Mouse (Mus musculus): ENCODE data around the gene Exoc6b. TPM values are rescaled to one million over a fixed set of nuclear protein-coding genes. Genes with fewer than 3 reads are reported as not detected.

Exoc6b gene
- polyA plus RNA-seq, 1 experiment = 9.3 TPM

- Histone ChIP-seq H3ac (ENCODE audit: control insufficient read depth, insufficient read length) (no peak overlapping the region), H3K79me2 (ENCODE audit: control insufficient read depth, insufficient read depth) (no peaks in the 10 kb centered on the region), H3K36me3 (ENCODE audit: control insufficient read depth, insufficient read depth) (no peaks in the 10 kb centered on the region), H3K4me3 (no peak overlapping the region), H3K4me2 (ENCODE audit: low read depth) (no peak overlapping the region), H3K27me3 (ENCODE audit: control insufficient read depth, insufficient read depth, insufficient read length) (no peaks in the 10 kb centered on the region)
- TF ChIP-seq TCF12 (IDR thresholded peaks at IDR 0.05; ENCODE audit: insufficient read depth, poor library complexity, severe bottlenecking) = no peak
- TF ChIP-seq E2F4 (IDR thresholded peaks at IDR 0.05; ENCODE audit: insufficient read depth) = no peak
- no peak for TF ChIP-seq POLR2AphosphoS2 (IDR thresholded peaks at IDR 0.05; ENCODE audit: insufficient read length, low read depth)
- no peak for TF ChIP-seq SRF (IDR thresholded peaks at IDR 0.05; ENCODE audit: control insufficient read depth, insufficient read length, low read depth)
- no peak for TF ChIP-seq CEBPB (IDR thresholded peaks at IDR 0.05; ENCODE audit: insufficient read depth, poor library complexity, severe bottlenecking)
Observed at GRCm38 (mm10) chr6:84631588-84631987, 437.7 kb downstream of the Exoc6b start.

DNA sequence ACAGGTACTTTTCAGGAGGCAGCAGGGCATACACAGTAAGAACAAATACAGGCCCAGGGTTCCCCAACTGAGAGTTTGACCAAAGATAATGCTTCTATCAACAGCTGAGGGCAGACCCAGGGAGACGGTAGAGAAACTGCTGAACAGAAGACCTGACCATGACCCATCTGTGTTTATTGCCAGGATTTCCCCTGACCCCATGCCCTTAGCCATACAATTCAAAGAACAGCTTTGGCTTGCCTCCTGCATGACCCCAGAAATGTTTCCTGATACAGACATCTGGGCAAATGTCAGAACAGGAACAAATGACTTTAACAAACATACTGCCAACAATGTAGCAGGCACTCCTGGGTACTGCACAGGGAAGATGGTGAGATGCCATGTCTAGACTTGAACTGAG lies 439.0 kb downstream of the Exoc6b start:
- no peak for TF ChIP-seq MYOD1 (IDR thresholded peaks at IDR 0.05; ENCODE audit: control insufficient read depth in 1 of 3, insufficient read length in 2 of 3, low read depth in 2 of 3)
- TF ChIP-seq TCF3 (IDR thresholded peaks at IDR 0.05; ENCODE audit: insufficient read length, low read depth) = no peak
- no peak for TF ChIP-seq CEBPB (IDR thresholded peaks at IDR 0.05; ENCODE audit: insufficient read depth, poor library complexity, severe bottlenecking)
- TF ChIP-seq E2F4 (IDR thresholded peaks at IDR 0.05; ENCODE audit: insufficient read depth) = no peak
- TF ChIP-seq REST (IDR thresholded peaks at IDR 0.05; ENCODE audit: insufficient read depth, insufficient read length) = no peak
- TF ChIP-seq POLR2A (IDR thresholded peaks at IDR 0.05; ENCODE audit: insufficient read length, low read depth) = no peak
- no peak for TF ChIP-seq SRF (IDR thresholded peaks at IDR 0.05; ENCODE audit: control insufficient read depth, insufficient read length, low read depth)
- no peak for TF ChIP-seq TCF12 (IDR thresholded peaks at IDR 0.05; ENCODE audit: insufficient read depth, poor library complexity, severe bottlenecking)
- no peak for TF ChIP-seq USF1 (IDR thresholded peaks at IDR 0.05; ENCODE audit: low read depth)
- TF ChIP-seq POLR2AphosphoS2 (IDR thresholded peaks at IDR 0.05; ENCODE audit: insufficient read length, low read depth) = no peak
- no peak for TF ChIP-seq MAX (IDR thresholded peaks at IDR 0.05; ENCODE audit: low read depth)
- TF ChIP-seq MYOG (IDR thresholded peaks at IDR 0.05; ENCODE audit: control insufficient read depth in 1 of 3, insufficient read depth in 1 of 3, insufficient read length in 2 of 3, low read depth in 2 of 3) = no peak
- no peaks in the 10 kb centered on the region for H3K27me3 ChIP-seq (ENCODE audit: control insufficient read depth, insufficient read depth, insufficient read length)
- no peak overlapping the region for H3K4me3 ChIP-seq

GRCm38 (mm10) chr6:84628831-84629230 lies 440.5 kb downstream of the Exoc6b start:
- Histone ChIP-seq H3ac (ENCODE audit: control insufficient read depth, insufficient read length) (no peak overlapping the region), H3K4me3 (no peak overlapping the region), H3K27me3 (ENCODE audit: control insufficient read depth, insufficient read depth, insufficient read length) (no peaks in the 10 kb centered on the region), H3K79me2 (ENCODE audit: control insufficient read depth, insufficient read depth) (no peaks in the 10 kb centered on the region), H3K4me2 (ENCODE audit: low read depth) (no peak overlapping the region), H3K36me3 (ENCODE audit: control insufficient read depth, insufficient read depth) (no peaks in the 10 kb centered on the region)
- TF ChIP-seq POLR2AphosphoS2 (IDR thresholded peaks at IDR 0.05; ENCODE audit: insufficient read length, low read depth) (no peak), POLR2A (IDR thresholded peaks at IDR 0.05; ENCODE audit: insufficient read length, low read depth) (no peak), MYOD1 (IDR thresholded peaks at IDR 0.05; ENCODE audit: control insufficient read depth in 1 of 3, insufficient read length in 2 of 3, low read depth in 2 of 3) (no peak), REST (IDR thresholded peaks at IDR 0.05; ENCODE audit: insufficient read depth, insufficient read length) (no peak), MAX (IDR thresholded peaks at IDR 0.05; ENCODE audit: low read depth) (no peak), TCF12 (IDR thresholded peaks at IDR 0.05; ENCODE audit: insufficient read depth, poor library complexity, severe bottlenecking) (no peak), USF1 (IDR thresholded peaks at IDR 0.05; ENCODE audit: low read depth) (no peak), CEBPB (IDR thresholded peaks at IDR 0.05; ENCODE audit: insufficient read depth, poor library complexity, severe bottlenecking) (no peak), TCF3 (IDR thresholded peaks at IDR 0.05; ENCODE audit: insufficient read length, low read depth) (no peak), E2F4 (IDR thresholded peaks at IDR 0.05; ENCODE audit: insufficient read depth) (no peak), SRF (IDR thresholded peaks at IDR 0.05; ENCODE audit: control insufficient read depth, insufficient read length, low read depth) (no peak), MYOG (IDR thresholded peaks at IDR 0.05; ENCODE audit: control insufficient read depth in 1 of 3, insufficient read depth in 1 of 3, insufficient read length in 2 of 3, low read depth in 2 of 3) (no peak)

More for the DNA sequence above, 439.0 kb downstream of the Exoc6b start:
- Histone ChIP-seq H3ac (ENCODE audit: control insufficient read depth, insufficient read length) (no peak overlapping the region), H3K36me3 (ENCODE audit: control insufficient read depth, insufficient read depth) (no peaks in the 10 kb centered on the region), H3K79me2 (ENCODE audit: control insufficient read depth, insufficient read depth) (no peaks in the 10 kb centered on the region), H3K4me2 (ENCODE audit: low read depth) (no peak overlapping the region)

- H3K79me2 ChIP-seq (ENCODE audit: control insufficient read depth, insufficient read depth) = no peaks in the 10 kb centered on the region
- TF ChIP-seq CEBPB (IDR thresholded peaks at IDR 0.05; ENCODE audit: insufficient read depth, poor library complexity, severe bottlenecking) (no peak), MYOD1 (IDR thresholded peaks at IDR 0.05; ENCODE audit: control insufficient read depth in 1 of 3, insufficient read length in 2 of 3, low read depth in 2 of 3) (no peak), TCF12 (IDR thresholded peaks at IDR 0.05; ENCODE audit: insufficient read depth, poor library complexity, severe bottlenecking) (no peak)
- no peak overlapping the region for H3K4me3 ChIP-seq
- no peak overlapping the region for H3ac ChIP-seq (ENCODE audit: control insufficient read depth, insufficient read length)
- H3K4me2 ChIP-seq (ENCODE audit: low read depth) = no peak overlapping the region
- no peaks in the 10 kb centered on the region for H3K27me3 ChIP-seq (ENCODE audit: control insufficient read depth, insufficient read depth, insufficient read length)
- no peaks in the 10 kb centered on the region for H3K36me3 ChIP-seq (ENCODE audit: control insufficient read depth, insufficient read depth)
Observed at GRCm38 (mm10) chr6:84626398-84626797, 442.9 kb downstream of the Exoc6b start.

DNA sequence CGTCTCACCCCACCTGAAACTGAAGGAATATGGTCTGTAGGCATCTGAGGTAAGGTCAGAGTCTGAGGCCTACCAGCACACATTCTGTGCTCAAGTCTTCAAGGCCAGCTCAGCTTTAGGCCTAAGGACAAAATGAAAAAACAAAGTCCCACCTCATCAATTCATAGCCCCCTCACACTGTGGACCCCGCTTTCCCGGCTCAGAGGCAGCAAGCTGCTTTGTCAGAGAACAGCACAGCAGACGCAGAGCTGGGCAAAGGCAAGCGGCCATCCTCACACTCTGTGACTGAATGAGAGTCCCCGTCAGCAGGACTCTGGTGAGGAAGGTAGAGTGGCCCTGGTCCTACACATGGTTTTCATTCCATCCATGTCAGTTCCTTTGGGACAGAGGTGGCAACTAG lies 450.1 kb downstream of the Exoc6b start:
- Histone ChIP-seq H3K36me3 (ENCODE audit: control insufficient read depth, insufficient read depth) (peaks cover 5% of the 10 kb centered on the region), H3K4me3 (no peak overlapping the region), H3K79me2 (ENCODE audit: control insufficient read depth, insufficient read depth) (no peaks in the 10 kb centered on the region), H3K4me2 (ENCODE audit: low read depth) (no peak overlapping the region), H3K27me3 (ENCODE audit: control insufficient read depth, insufficient read depth, insufficient read length) (no peaks in the 10 kb centered on the region), H3ac (ENCODE audit: control insufficient read depth, insufficient read length) (no peak overlapping the region)
- TF ChIP-seq SRF (IDR thresholded peaks at IDR 0.05; ENCODE audit: control insufficient read depth, insufficient read length, low read depth) (no peak), TCF3 (IDR thresholded peaks at IDR 0.05; ENCODE audit: insufficient read length, low read depth) (no peak), REST (IDR thresholded peaks at IDR 0.05; ENCODE audit: insufficient read depth, insufficient read length) (no peak), E2F4 (IDR thresholded peaks at IDR 0.05; ENCODE audit: insufficient read depth) (no peak), MAX (IDR thresholded peaks at IDR 0.05; ENCODE audit: low read depth) (no peak), MYOD1 (IDR thresholded peaks at IDR 0.05; ENCODE audit: control insufficient read depth in 1 of 3, insufficient read length in 2 of 3, low read depth in 2 of 3) (no peak), CEBPB (IDR thresholded peaks at IDR 0.05; ENCODE audit: insufficient read depth, poor library complexity, severe bottlenecking) (no peak), USF1 (IDR thresholded peaks at IDR 0.05; ENCODE audit: low read depth) (no peak), MYOG (IDR thresholded peaks at IDR 0.05; ENCODE audit: control insufficient read depth in 1 of 3, insufficient read depth in 1 of 3, insufficient read length in 2 of 3, low read depth in 2 of 3) (no peak), POLR2AphosphoS2 (IDR thresholded peaks at IDR 0.05; ENCODE audit: insufficient read length, low read depth) (no peak), TCF12 (IDR thresholded peaks at IDR 0.05; ENCODE audit: insufficient read depth, poor library complexity, severe bottlenecking) (no peak), POLR2A (IDR thresholded peaks at IDR 0.05; ENCODE audit: insufficient read length, low read depth) (no peak)

Measured in myocyte (in vitro differentiated cells).